ENCODE assay signal across 8 mouse cellular contexts in genomic region chr4:133820806-133821560, GRCm38 (mm10).
DNase-seq lines count a peak whose midpoint lies in the region; ATAC-seq lines count a peak whose summit lies in the region.
"Had no signal": no experiment of that assay in that cellular context is flagged by ENCODE, and none has a peak within 500 bp of the region (broad histone marks: within the 10 kb centered on the region; RNA-seq: fewer than 3 reads in every experiment).

No protein-coding gene starts in this region.

- peak overlapping the region; percentile 31; the same call in 1 of the 2 replicates for H3K27ac ChIP-seq in lung, embryonic 15.5 days

- H3K36me3 ChIP-seq in lung, embryonic 15.5 days, result no peaks in the 10 kb centered on the region

- intact Hi-C loops in left cerebral cortex, postnatal 25 days (cut with DNase I), result no loop called here

- H3K9ac ChIP-seq in lung, embryonic 15.5 days, result no peak overlapping the region

- no peak for DNase-seq in lung, postnatal 14 days
- peak; percentile 46 for DNase-seq in brain, adult 2 months (ENCODE audit: low read depth, low spot score)
- peak; percentile 65 for DNase-seq in kidney, adult 9 months
- DNase-seq in naive thymus-derived CD4-positive, alpha-beta T cell, adult 2 months (ENCODE audit: low read depth), result peak; percentile 46
- DNase-seq in left cerebral cortex, postnatal 25 days (ENCODE audit: low spot score in 2 of 2), result no peak
- DNase-seq in thymus, postnatal 10 days (ENCODE audit: low spot score in 2 of 2), result no peak
- DNase-seq: retina, postnatal 1 day had no signal

- H3K27me3 ChIP-seq in lung, embryonic 15.5 days, result no peaks in the 10 kb centered on the region

- no peak for ATAC-seq in lung, embryonic 15.5 days (ENCODE audit: borderline replicate concordance, extremely low read depth, low FRiP score, low TSS enrichment)

- WGBS in lung, embryonic 15.5 days, result 34% methylated on average over 9 of the region's 9 CpGs

- no peaks in the 10 kb centered on the region for H3K9me3 ChIP-seq in lung, embryonic 15.5 days

- no peak overlapping the region for H3K4me3 ChIP-seq in lung, embryonic 15.5 days

- H3K4me1 ChIP-seq in lung, embryonic 15.5 days, result peaks cover 10% of the 10 kb centered on the region

- no peak overlapping the region for H3K4me2 ChIP-seq in lung, embryonic 15.5 days

Comparison
In these comparisons a context has a peak if more than half of its experiments do, and no peak if none do; other contexts are left out.
1. DNase-seq: peak in brain, adult 2 months (single experiment), kidney, adult 9 months (single experiment) and naive thymus-derived CD4-positive, alpha-beta T cell, adult 2 months (single experiment); none in lung, postnatal 14 days (single experiment), left cerebral cortex, postnatal 25 days (0 of 2) and thymus, postnatal 10 days (0 of 2).